Mouse (Mus musculus) left cerebral cortex, postnatal 10 days (tissue): ENCODE data around the gene Erlec1. TPM values are rescaled to one million over a fixed set of nuclear protein-coding genes. Genes with fewer than 3 reads are reported as not detected.

ENCODE experiments used
- DNase-seq, 2 experiments: peaks; one replicate each; pipeline ENCODE4 v3.0.0; 2021 to 2022; ENCODE audit warnings: low spot score in 2 of 2, mixed read lengths in 1 of 2; ENCODE audit errors: extremely low spot score in 1 of 2
- intact Hi-C: fragments of 180-260 bp; cut with DNase I; formaldehyde crosslinking; loops from one replicate; pipeline ENCODE4 v1.15.1; 2025
- total RNA-seq, 2 experiments: library from RNA; stranded (reverse); gene quantifications; 2 replicates each; pipeline ENCODE4 v1.2.3; 2021

The Erlec1 gene
- total RNA-seq: 10 to 100 TPM; 49.8 to 54.5 TPM

DNA sequence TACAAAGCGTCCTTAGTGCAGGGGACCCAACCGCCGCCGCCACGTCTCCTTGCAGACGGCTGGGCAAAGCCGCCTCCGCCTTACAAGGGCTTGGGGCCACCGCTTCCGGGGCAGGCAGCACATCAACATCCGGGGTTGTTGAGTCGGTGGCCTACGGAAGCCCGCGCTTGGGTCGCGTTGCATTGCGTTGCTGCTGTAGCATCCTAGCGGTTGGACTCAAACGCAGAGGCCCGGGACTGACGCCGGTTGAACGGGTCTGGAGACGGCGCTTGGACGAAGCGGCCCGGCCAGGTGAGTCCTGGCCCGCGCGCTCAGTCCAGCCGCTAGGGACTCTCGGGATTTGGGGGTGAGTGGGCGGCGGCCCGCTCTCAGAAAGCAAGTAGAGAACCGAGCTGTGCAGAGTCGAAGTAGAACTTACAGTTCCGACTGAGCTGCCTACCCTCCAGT lies at the start of gene Erlec1:
Gene Erlec1 (minus strand): TSS at position 57 of the 447 bp plus-strand sequence.
- intact Hi-C loops: no loop called here
- peak; percentile 87 to 93 for DNase-seq

DNA sequence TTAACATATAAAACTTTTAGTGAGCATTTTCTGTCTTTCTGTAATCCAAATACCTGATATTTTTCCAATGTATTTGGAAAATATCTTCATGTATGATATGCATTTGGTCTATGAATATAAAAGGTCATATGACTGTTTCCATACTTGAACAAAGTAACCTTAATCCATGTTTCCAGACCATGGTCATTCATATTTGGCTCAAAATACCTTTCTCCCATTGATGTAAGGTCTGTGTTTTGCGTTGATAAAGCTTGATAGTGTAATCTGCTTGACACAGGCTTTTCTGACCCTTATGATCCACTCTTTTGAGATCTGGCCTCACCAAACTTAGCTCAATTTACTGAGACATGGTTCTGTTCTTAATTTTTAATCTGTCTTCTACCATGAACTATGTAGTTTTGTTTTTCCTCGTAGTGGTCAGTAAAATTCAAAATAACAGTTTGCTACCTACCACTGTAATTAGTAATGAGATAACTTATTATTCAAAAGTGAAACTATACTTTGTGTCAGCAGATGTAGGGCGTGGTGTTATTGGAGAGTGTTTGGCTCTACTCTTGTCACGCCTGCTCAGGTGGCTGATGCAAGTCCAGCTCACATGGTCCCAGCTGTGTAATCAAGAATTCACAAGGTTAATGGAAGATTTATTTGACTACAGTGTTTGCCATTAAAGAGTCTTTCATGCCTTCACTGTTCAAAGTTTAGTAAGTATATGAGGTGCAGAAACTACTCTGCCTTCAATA lies 47.2 kb upstream of the Erlec1 start:
- DNase-seq: no peak
- intact Hi-C loops: no loop called here

DNA sequence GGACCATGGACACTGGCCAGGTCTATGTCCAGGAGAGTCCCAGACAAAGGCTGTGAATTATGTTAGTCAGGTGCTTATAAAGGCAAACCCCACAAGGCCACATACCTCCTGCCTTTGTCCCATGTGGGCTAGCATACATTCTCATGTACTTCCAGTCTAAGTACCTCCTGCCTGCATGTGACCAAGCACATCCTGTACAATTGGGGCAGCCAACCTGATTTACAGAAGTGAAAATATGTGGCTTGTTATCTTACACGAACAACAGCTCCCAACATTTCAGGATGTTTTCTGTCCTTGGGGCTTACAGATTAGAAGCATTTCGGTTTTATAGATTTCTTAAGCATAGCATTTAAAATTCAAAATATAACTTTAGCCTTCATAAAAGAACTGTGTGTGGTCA lies 45.9 kb upstream of the Erlec1 start:
- DNase-seq: no peak
- intact Hi-C loops: no loop called here

DNA sequence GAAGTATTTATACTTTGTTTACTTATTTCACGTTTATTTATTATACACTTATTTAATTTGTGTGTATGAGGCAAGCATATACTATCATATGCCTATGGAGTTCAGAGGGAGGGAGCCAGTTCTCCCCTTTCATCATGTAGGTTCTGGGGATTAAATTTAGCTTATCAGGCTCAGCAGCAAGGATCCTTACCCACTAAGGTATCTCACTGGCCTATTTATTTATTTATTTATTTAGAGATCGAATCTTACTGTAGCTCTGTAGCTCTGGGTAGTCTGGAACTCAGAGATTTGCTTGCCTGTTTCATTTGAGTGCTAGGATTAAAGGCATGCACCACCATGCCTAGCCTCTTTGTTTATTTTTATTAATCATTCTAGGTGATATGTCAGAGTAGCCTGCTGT lies 44.6 kb upstream of the Erlec1 start:
- no peak for DNase-seq
- intact Hi-C loops: no loop called here

DNA sequence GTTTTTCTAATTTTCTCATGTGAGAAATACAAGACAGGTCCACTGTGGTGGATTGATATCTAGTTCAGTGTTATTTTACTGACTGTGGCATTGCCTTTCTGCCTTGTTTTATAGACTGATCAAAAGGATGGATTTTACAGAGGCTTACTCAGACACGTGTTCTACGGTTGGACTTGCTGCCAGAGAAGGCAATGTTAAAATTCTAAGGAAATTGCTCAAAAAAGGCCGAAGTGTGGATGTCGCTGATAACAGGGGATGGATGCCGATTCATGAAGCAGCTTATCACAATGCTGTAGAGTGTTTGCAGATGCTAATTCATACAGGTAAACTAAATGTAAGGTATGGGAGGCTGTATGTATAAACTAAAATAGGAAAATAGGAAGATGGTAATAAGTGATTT lies 44.1 kb upstream of the Erlec1 start:
- intact Hi-C loops: no loop called here
- no peak for DNase-seq

DNA sequence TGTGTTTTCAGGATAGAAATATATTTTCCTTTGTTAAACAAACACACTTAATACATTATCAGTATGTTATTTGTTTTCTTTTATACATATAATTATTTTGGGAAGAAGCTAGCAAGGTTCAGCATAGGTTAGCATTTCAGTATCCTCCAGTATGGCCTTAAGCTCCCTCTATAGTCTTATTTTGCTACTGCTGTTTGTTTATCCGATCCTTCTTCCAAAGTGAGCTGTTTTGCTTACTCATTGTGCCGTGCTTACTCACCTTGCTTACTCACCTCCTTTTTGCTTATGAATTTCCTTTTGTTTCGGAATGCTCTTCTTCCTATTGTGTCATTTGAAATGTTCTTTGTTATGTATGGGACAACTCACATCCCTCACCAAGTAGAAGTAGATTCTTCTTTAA lies 42.5 kb upstream of the Erlec1 start:
- intact Hi-C loops: no loop called here
- no peak for DNase-seq

DNA sequence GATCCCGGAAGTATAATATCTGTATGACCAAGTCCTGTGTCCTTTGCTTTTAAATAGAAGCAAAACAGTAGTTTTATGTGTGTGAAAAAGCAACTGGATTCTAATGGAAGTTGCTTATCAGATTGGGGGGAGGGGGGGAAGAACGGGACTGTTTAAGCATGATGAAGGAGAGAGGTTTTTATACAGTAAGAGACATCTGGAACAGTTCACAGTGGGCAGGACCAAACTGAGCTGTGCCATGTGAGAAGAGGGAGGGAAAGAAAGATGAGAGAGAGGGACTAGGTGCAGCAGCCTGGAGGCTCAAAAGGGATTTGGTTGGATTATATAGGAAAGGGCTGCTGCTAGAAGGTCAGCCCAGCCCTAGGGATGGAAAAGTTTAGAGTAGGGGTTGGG lies 32.5 kb upstream of the Erlec1 start:
- intact Hi-C loops: no loop called here
- DNase-seq: no peak

DNA sequence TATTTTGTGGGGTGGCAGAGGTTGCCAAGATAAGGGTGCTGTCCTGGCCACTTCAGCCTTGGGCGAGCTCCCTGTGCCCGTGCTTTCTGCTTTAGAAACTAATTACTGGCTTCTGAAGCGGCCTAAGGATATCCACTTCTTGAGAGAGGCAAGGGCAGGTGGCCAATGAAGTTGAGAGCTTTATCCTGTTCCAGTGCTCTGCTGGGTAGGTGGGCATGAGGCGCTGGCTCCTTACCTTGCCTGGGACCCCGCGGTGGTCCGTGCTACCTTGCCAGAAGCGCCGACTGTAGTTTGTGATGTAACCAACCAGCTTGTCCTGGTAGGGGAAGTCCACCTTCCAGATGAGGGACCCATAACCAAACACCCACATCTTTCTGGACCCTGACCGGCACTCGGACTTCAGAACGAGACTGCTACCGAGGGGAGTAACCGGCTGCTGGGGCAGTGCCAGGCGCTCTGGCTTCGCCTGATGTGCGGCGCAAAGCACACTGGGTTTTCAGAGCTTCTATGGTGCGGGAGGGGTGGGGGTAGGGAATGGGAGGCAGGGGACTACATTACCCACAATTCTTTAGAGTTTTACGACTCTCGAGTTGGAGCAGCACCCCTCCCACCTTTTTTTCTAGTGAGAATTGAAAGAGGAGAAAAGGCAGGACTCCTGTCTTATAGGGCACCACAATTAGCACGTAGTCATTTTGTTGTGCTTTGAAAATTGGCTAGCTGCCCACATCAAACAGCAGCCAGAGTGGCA lies 31.9 kb upstream of the Erlec1 start, which contains the start of gene Chac2:
Gene Chac2 (minus strand): TSS at position 474 of the 748 bp plus-strand sequence.
- intact Hi-C loops: no loop called here
- DNase-seq: peak; percentile 81 to 93

DNA sequence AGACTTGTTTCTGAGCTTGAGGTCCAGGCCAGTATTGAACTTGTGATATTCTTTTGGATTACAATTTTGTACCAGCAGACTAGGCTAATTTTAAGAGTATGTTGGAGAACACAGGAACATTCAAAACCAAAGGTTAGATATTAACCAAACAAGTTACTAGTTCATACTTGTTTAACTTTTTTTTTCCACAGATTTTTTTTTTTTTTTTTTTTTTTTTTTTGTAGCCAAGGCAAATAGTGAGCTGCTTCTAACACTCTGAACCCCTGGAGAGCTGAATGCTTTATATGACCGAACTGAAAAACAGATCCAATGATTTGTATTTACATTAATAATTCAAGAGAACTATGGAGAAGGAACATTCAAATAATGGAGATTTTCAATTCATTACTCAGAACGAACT lies 31.1 kb upstream of the Erlec1 start:
- intact Hi-C loops: no loop called here
- DNase-seq: no peak

DNA sequence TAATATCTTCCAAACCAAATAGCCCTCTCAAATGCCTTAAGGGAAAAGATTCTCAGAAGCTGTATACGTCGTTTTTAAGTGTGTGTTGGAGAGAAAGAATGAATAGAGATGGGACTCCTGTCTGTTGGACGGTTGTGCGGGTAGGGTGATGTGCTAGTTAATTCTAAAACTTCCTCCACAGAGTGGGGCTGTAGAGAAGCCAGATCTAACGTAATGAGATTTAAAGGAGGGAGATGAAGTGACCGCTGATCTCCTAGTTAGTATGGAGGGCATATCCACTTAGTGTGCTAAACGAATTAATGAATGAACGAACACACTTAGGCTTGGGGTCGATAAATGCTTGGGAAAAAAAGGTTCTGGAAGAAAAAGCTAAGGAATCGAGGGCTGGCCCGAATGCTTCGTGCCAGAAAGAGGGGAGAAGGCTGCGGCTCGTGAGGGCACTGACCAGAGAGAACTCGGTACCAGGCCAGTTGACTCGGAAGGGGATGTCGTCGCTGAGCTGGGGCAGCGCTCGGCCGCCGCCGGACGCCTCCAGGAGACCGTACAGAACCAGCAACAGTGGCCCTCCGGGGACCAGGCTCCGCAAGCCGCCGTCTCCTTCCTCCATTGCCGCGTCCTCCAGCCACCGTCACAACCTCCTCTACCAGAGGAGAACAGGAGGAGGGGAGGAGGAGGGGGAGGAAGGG lies 523 bp downstream of the Erlec1 start:
- DNase-seq: peak; percentile 9 to 57
- intact Hi-C loops: no loop called here

DNA sequence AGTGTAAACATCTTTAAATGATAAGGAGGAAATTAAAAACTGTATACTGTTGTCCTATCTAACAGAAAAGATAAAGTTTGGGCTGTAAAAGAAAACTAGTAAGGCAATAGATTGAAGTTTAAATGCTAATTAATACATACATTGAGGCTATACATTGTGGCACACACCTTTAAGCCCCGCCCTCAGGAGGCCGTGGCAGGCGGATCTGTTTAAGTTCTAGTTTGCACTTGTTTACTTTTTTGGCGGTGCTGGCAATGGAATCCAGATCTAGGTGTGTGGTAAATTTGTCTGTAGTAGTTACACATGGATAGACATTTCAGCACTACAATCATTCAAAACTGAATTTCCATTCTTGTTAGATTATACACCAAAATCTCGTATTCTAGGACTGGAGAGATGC lies 1.3 kb downstream of the Erlec1 start:
- DNase-seq: no peak
- intact Hi-C loops: no loop called here

DNA sequence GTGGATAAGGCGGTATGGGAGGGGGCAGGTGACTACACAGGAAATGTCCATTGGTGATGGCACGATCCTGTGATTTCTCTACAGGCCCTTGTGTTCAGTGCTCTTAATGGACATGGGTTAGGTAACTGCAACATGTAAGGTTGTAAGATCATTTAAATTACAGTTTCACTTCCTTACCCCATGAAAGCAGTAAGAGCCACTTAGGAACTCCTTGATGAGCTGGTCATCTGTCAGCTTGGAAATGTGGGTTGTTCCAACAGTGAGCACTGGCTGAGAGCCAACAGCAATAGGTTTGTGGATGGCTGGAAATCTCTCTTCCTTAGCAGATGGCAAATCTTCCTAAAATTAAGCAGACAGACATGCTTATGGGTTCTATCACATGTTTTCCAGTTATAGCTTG lies 10.6 kb downstream of the Erlec1 start:
- peak in 1 of 2 experiments; percentile 26 for DNase-seq

DNA sequence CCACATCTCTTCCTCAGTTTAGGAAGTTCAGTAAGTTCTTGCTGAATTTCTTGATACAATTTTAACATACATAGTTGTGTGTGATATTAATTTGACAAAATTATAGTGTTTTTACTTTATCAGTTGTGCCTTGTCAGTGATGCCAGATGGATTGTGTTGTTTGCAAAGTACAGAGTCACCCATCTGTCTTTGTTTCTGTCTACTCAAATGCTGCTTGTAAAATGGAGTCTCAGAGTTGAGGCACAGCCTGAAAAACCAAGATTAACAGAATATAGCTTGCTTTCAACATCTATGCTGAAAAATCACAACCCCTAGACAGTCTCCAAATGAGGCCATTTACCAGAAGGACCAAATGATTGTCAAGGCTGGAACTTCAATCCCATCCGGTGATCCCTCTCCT lies 25.6 kb downstream of the Erlec1 start:
- intact Hi-C loops: no loop called here
- DNase-seq: no peak

More for the DNA sequence above, 10.6 kb downstream of the Erlec1 start:
- intact Hi-C loops: loop anchor here (10.0 kb wide), 2 partner anchors 89 to 809 kb away; no protein-coding TSS in a partner anchor

DNA sequence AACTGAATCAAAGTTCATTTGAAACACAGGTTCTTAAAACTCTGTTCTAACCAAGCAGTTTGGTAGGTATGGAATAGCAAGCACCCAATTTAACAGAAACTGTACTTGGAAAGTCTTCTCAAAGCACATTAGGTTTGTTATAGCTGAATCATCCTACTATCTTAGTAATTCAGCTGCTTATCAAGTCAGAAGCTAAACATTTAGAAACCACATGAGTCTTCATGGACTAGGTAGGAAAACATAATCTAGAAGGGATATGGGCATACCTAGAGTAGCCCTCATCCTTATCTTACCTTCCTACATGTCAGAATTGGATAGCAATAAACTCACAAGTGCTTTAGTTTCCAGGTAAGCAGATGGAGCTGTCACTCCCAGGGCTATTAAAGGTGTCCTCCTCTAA lies 26.1 kb downstream of the Erlec1 start:
- intact Hi-C loops: no loop called here
- DNase-seq: no peak

DNA sequence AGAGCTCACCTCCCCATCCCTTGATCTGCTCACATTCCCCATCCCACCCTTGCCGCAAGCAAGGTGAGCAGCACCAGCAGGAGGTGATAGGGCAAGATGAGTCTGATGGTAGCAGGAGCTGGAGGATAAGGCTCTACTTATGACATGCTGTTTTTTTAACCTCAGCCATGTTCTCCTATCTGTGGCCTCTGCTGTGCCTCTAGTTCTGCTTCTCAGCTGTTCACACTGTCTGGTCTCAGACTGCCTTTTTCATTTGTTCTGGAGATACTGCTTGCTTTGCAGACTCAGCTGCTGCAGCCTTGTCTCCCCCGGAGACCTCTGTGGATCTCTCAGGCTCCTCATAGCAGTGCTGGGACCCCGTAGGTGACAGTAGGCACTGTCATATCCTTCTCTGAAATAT lies 30.9 kb downstream of the Erlec1 start:
- DNase-seq: no peak
- intact Hi-C loops: no loop called here

DNA sequence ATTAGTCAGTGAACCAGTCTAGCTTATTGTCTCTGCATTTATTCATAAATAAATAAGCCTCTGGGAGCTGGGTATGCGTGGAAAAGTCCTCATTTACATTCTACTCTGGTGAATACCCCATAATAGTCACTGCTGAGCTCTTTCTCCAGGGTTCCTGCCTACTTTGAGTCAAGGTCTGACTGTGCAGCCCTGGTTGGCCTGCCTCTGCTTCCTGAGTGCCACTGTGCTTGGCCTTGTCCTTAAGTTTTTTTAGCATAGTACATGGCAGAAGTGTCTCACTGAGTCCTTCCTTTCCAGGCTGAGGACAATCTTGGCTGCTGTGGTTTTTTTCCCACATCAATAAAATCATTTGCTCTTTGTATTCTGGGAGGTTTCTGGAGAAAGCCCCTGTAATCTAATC lies 33.5 kb downstream of the Erlec1 start:
- intact Hi-C loops: no loop called here
- no peak for DNase-seq

DNA sequence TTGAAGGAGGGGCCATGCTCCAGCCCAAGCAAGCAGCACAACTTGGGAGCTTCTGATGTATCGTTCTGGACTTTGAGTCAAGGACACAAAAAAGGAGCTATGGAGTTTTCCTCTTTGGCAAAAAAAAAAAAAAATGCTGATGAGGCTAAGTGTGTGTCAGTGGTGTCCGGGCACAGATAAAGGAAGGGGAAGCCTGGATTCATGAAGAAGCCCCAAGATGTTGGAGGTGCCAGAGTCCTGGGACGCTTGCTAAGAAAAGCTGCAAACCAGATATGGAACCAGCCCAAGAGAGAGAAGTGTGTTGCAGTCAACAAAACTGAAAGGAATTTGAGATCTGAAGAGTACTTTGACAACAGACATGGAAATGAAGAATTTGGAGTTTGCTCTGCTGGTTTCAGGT lies 41.8 kb downstream of the Erlec1 start:
- DNase-seq: no peak
- intact Hi-C loops: no loop called here

DNA sequence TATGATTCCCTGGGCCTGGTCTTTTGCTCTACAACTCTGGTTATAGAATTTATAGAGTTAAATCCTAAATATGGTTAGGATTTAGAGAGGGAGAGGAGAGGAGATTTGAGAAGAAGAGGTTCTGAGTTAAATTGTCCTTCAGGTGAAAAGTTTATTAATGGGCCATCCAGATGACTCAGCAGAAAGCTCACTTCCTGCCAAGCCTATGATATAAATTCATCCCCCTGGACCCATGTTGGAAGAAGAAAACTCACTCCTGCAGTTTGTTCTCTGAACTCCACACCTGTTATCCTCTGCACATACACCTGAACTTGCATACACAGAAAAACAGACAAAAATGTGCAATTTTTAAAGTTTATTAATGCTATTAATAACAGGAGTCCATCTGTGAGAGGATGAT lies 54.8 kb downstream of the Erlec1 start:
- intact Hi-C loops: no loop called here
- no peak for DNase-seq

DNA sequence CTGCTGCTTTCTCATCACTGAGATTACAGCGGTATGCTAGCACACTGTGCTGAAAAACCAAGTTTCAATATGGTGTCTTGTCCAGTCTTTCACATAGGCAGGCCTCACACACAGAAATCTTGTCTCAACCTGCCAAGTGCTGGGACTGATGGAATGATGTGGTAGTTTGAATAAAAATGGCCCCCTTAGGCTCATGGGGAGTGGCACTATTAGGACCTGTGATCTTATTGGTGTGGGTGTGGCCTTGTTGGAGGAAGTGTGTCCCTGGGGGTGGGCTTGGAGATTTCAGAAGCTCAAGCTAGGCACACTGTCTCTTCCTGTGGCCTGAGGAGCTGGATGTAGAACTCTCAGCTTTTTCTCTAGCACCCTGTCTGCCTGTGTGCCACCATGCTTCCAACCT lies 57.9 kb downstream of the Erlec1 start:
- DNase-seq: no peak
- intact Hi-C loops: no loop called here

DNA sequence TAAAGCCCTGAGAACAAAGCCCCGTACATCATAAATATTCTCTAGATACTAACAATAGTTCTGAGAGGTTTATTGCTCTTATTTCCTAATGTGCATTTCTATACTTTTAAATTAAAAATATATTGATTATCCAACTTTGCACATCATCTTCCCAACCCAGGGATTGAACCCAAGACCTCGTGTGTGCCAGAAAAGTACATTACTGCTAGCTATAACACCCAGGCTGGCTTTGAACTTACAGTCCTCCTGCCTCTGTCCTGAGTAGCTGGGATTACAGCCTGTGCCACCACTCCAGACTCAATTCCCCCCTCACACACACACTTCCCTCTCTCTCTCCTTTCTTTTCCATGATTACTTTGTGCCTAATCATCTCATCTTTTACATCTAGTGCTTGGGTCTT lies 66.0 kb downstream of the Erlec1 start:
- no peak for DNase-seq
- intact Hi-C loops: no loop called here
